Comparison of ENCODE assay signal across 8 mouse cellular contexts in genomic region chr11:88009542-88010190, GRCm38 (mm10). TPM values are rescaled to one million over a fixed set of nuclear protein-coding genes. Genes with fewer than 3 reads are reported as not detected.
DNase-seq lines count a peak whose midpoint lies in the region; ATAC-seq lines count a peak whose summit lies in the region.

No protein-coding gene starts in this region.

- H3K4me2 ChIP-seq in hindbrain, embryonic 11.5 days (replicated peaks; ENCODE audit: low read depth, low read length) = no peak overlapping the region
- H3K4me2 ChIP-seq in heart, embryonic 15.5 days = peak overlapping the region; percentile 59
- H3K4me2 ChIP-seq in neural tube, embryonic 15.5 days = peak overlapping the region; percentile 47

- no peaks in the 10 kb centered on the region; the same call in 1 of the 2 replicates for H3K9me3 ChIP-seq in hindbrain, embryonic 10.5 days
- H3K9me3 ChIP-seq in hindbrain, embryonic 11.5 days (ENCODE audit: control insufficient read depth, low read length) = no peaks in the 10 kb centered on the region
- no peaks in the 10 kb centered on the region for H3K9me3 ChIP-seq in heart, embryonic 15.5 days (replicated peaks)
- no peaks in the 10 kb centered on the region for H3K9me3 ChIP-seq in neural tube, embryonic 15.5 days (replicated peaks)

- H3K4me1 ChIP-seq in hindbrain, embryonic 10.5 days (replicated peaks) = peaks cover 19% of the 10 kb centered on the region
- H3K4me1 ChIP-seq in hindbrain, embryonic 11.5 days (replicated peaks; ENCODE audit: control insufficient read depth, insufficient read depth, low read length) = no peaks in the 10 kb centered on the region
- peaks cover 24% of the 10 kb centered on the region for H3K4me1 ChIP-seq in heart, embryonic 15.5 days (replicated peaks)
- H3K4me1 ChIP-seq in neural tube, embryonic 15.5 days = peaks cover 18% of the 10 kb centered on the region

- peak overlapping the region; percentile 57 for H3K27ac ChIP-seq in hindbrain, embryonic 10.5 days
- no peak overlapping the region for H3K27ac ChIP-seq in hindbrain, embryonic 11.5 days (ENCODE audit: low read depth, low read length)
- no peak overlapping the region for H3K27ac ChIP-seq in heart, embryonic 15.5 days
- H3K27ac ChIP-seq in neural tube, embryonic 15.5 days (replicated peaks) = peak overlapping the region; percentile 49; the same call in 1 of the 2 replicates

- H3K27me3 ChIP-seq in hindbrain, embryonic 10.5 days (ENCODE audit: insufficient read depth, poor library complexity, severe bottlenecking) = peaks cover 9% of the 10 kb centered on the region
- H3K27me3 ChIP-seq in hindbrain, embryonic 11.5 days (ENCODE audit: control insufficient read depth, insufficient read depth, low read length) = no peaks in the 10 kb centered on the region
- H3K27me3 ChIP-seq in heart, embryonic 15.5 days = no peaks in the 10 kb centered on the region
- no peaks in the 10 kb centered on the region for H3K27me3 ChIP-seq in neural tube, embryonic 15.5 days (replicated peaks)

- WGBS in hindbrain, embryonic 10.5 days = 31% methylated on average over 16 of the region's 16 CpGs
- WGBS in hindbrain, embryonic 11.5 days = 29% methylated on average over 16 of the region's 16 CpGs
- WGBS in heart, embryonic 15.5 days = 16% methylated on average over 16 of the region's 16 CpGs
- WGBS in neural tube, embryonic 15.5 days = 24% methylated on average over 16 of the region's 16 CpGs

- no peak for DNase-seq in hindbrain, embryonic 10.5 days (ENCODE audit: low spot score)
- DNase-seq in hindbrain, embryonic 11.5 days (ENCODE audit: low spot score) = no peak
- peak; percentile 75 to 84 for DNase-seq in cerebellum, postnatal 14 days
- DNase-seq in layer of hippocampus, postnatal 36 days = peak; percentile 47 to 60
- no peak for DNase-seq in c-Kit-positive CD71-positive TER-119-positive erythroid progenitor cells, embryonic 14.5 days (ENCODE audit: low spot score)

- ATAC-seq in hindbrain, embryonic 11.5 days (ENCODE audit: low FRiP score) = no peak
- peak; percentile 35; the same call in 1 of the 2 replicates for ATAC-seq in heart, embryonic 15.5 days (replicated peaks; ENCODE audit: insufficient number of reproducible peaks, insufficient read depth, low FRiP score, low read depth)
- peak; percentile 61 for ATAC-seq in neural tube, embryonic 15.5 days (ENCODE audit: low FRiP score)
- no peak for ATAC-seq in erythroblast, adult 5-6 weeks (replicated peaks; ENCODE audit: low FRiP score, poor library complexity, severe bottlenecking)

- no peak overlapping the region for H3K9ac ChIP-seq in hindbrain, embryonic 11.5 days (ENCODE audit: low read depth, low read length)
- H3K9ac ChIP-seq in heart, embryonic 15.5 days = no peak overlapping the region
- no peak overlapping the region for H3K9ac ChIP-seq in neural tube, embryonic 15.5 days (replicated peaks)

- H3K4me3 ChIP-seq in hindbrain, embryonic 10.5 days = no peak overlapping the region
- no peak overlapping the region for H3K4me3 ChIP-seq in hindbrain, embryonic 11.5 days (ENCODE audit: low read depth, low read length)
- H3K4me3 ChIP-seq in heart, embryonic 15.5 days = peak overlapping the region; percentile 33
- peak overlapping the region; percentile 17 for H3K4me3 ChIP-seq in neural tube, embryonic 15.5 days (replicated peaks)

- no peaks in the 10 kb centered on the region for H3K36me3 ChIP-seq in hindbrain, embryonic 10.5 days
- H3K36me3 ChIP-seq in hindbrain, embryonic 11.5 days (ENCODE audit: control insufficient read depth, insufficient read depth, low read length) = no peaks in the 10 kb centered on the region
- H3K36me3 ChIP-seq in heart, embryonic 15.5 days = no peaks in the 10 kb centered on the region
- H3K36me3 ChIP-seq in neural tube, embryonic 15.5 days = no peaks in the 10 kb centered on the region

RNA-seq across cellular contexts. Expression of gene Dynll2, which starts 22.3 kb away (rescaled TPM):
- polyA plus RNA-seq in hindbrain, embryonic 10.5 days (2016; fragmentation: Nextera tagmentation; extraction: Ambion mirVana) = 29.4 and 39.9 TPM in 2 replicates
- 25.4 and 26.1 TPM in 2 replicates for polyA plus RNA-seq in hindbrain, embryonic 11.5 days (2014; fragmentation: Nextera tagmentation; extraction: Ambion mirVana)
- polyA plus RNA-seq in heart, embryonic 15.5 days (2015; fragmentation: Nextera tagmentation; extraction: Ambion mirVana) = 23.1 and 24.9 TPM in 2 replicates
- 100 to 1,000 TPM; 446 to 473 TPM for total RNA-seq in layer of hippocampus, postnatal 36 days (2021)
- polyA plus RNA-seq in neural tube, embryonic 15.5 days (2015; fragmentation: Nextera tagmentation; extraction: Ambion mirVana) = 57.6 and 76.0 TPM in 2 replicates
- total RNA-seq in erythroblast, adult 5-6 weeks (2015; ENCODE audit: low replicate concordance) = 2.1 and 2.5 TPM in 2 replicates
- total RNA-seq in erythroblast, adult 5-6 weeks (2017; ENCODE audit: low replicate concordance) = 3.2 and 7.8 TPM in 2 replicates

RNA-seq across cellular contexts. Expression of gene Srsf1, which starts 37.5 kb away (rescaled TPM):
- 337 and 377 TPM in 2 replicates for polyA plus RNA-seq in hindbrain, embryonic 10.5 days (2016; fragmentation: Nextera tagmentation; extraction: Ambion mirVana)
- 493 and 503 TPM in 2 replicates for polyA plus RNA-seq in hindbrain, embryonic 11.5 days (2014; fragmentation: Nextera tagmentation; extraction: Ambion mirVana)
- polyA plus RNA-seq in heart, embryonic 15.5 days (2015; fragmentation: Nextera tagmentation; extraction: Ambion mirVana) = 149 and 172 TPM in 2 replicates
- 100 to 1,000 TPM; 232 to 248 TPM for total RNA-seq in layer of hippocampus, postnatal 36 days (2021)
- polyA plus RNA-seq in neural tube, embryonic 15.5 days (2015; fragmentation: Nextera tagmentation; extraction: Ambion mirVana) = 183 and 211 TPM in 2 replicates
- 216 and 317 TPM in 2 replicates for total RNA-seq in erythroblast, adult 5-6 weeks (2015; ENCODE audit: low replicate concordance)
- 505 and 650 TPM in 2 replicates for total RNA-seq in erythroblast, adult 5-6 weeks (2017; ENCODE audit: low replicate concordance)

RNA-seq across cellular contexts. Expression of gene Vezf1, which starts 58.4 kb away (rescaled TPM):
- 64.7 and 64.8 TPM in 2 replicates for polyA plus RNA-seq in hindbrain, embryonic 10.5 days (2016; fragmentation: Nextera tagmentation; extraction: Ambion mirVana)
- polyA plus RNA-seq in hindbrain, embryonic 11.5 days (2014; fragmentation: Nextera tagmentation; extraction: Ambion mirVana) = 77.7 and 80.7 TPM in 2 replicates
- polyA plus RNA-seq in heart, embryonic 15.5 days (2015; fragmentation: Nextera tagmentation; extraction: Ambion mirVana) = 22.2 and 24.9 TPM in 2 replicates
- 10 to 100 TPM; 20.2 to 22.6 TPM for total RNA-seq in layer of hippocampus, postnatal 36 days (2021)
- 35.0 and 39.1 TPM in 2 replicates for polyA plus RNA-seq in neural tube, embryonic 15.5 days (2015; fragmentation: Nextera tagmentation; extraction: Ambion mirVana)
- 15.8 and 23.4 TPM in 2 replicates for total RNA-seq in erythroblast, adult 5-6 weeks (2015; ENCODE audit: low replicate concordance)
- total RNA-seq in erythroblast, adult 5-6 weeks (2017; ENCODE audit: low replicate concordance) = 7.9 and 11.7 TPM in 2 replicates

Comparison
In these comparisons a context has a peak if more than half of its experiments do, and no peak if none do; other contexts are left out.
1. H3K27ac ChIP-seq: peak in hindbrain, embryonic 10.5 days (single experiment) and neural tube, embryonic 15.5 days (single experiment); none in hindbrain, embryonic 11.5 days (single experiment) and heart, embryonic 15.5 days (single experiment).
2. DNase-seq: peak in cerebellum, postnatal 14 days (2 of 2) and layer of hippocampus, postnatal 36 days (2 of 2); none in hindbrain, embryonic 10.5 days (single experiment), hindbrain, embryonic 11.5 days (single experiment) and c-Kit-positive CD71-positive TER-119-positive erythroid progenitor cells, embryonic 14.5 days (single experiment).
3. H3K4me3 ChIP-seq: peak in heart, embryonic 15.5 days (single experiment) and neural tube, embryonic 15.5 days (single experiment); none in hindbrain, embryonic 10.5 days (single experiment) and hindbrain, embryonic 11.5 days (single experiment).
4. ATAC-seq: peak in heart, embryonic 15.5 days (single experiment) and neural tube, embryonic 15.5 days (single experiment); none in hindbrain, embryonic 11.5 days (single experiment) and erythroblast, adult 5-6 weeks (single experiment).